Mouse (Mus musculus) thymus, postnatal 25 days (tissue): Measurements from ENCODE around the gene Galc.
"Not testable (repeated sequence)": the region's sequence is repeated elsewhere in the genome, so short reads cannot be mapped to it uniquely, and the experiment has no call there.

Experiments used
- DNase-seq: peaks from one replicate; pipeline ENCODE4 v3.0.0; 2022

The Galc gene

DNA sequence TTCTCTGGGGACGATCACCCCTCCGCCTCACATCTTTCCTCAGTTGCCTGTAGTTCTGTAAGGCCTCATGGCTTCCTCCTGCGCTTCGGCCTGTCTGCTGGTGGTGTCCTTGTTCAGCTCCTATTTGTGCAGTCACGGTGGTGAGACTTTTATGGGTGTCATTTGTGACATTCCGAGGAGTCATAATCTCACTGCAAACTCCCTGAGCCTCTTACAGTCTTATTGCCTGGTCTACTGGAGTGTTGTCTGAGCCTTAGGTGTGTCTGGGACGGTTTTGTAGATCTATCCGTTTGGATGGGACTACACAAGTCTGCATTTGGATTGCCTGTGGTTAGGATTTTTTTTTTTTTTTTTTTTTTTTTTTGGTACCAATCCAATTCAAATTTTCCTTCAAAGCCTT is 8.9 kb downstream of the Galc start:
- DNase-seq: no peak

- DNase-seq: no peak
Observed at GRCm38 (mm10) chr12:98249671-98250070, 9.6 kb downstream of the Galc start.

- DNase-seq: peak; percentile 50
Observed at GRCm38 (mm10) chr12:98246835-98247234, 12.4 kb downstream of the Galc start.

DNA sequence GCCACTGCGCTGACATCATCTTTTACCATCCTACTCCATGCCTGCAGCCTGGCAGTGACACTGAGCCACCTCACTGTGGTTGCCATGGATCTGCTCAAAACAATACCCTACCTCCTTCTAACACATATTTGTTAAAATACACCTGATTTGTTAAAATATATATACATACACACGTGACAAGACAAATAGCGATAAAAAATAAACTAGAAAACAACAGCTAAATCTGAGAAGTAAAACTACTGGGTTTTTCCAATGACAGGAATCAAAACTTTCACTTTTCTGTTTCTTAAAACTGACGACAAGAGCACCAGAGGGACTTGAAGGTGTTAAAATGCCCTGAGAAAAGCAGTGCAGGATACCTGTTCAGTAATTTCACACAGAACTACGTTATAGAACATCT is 14.4 kb downstream of the Galc start:
- DNase-seq: no peak

DNA sequence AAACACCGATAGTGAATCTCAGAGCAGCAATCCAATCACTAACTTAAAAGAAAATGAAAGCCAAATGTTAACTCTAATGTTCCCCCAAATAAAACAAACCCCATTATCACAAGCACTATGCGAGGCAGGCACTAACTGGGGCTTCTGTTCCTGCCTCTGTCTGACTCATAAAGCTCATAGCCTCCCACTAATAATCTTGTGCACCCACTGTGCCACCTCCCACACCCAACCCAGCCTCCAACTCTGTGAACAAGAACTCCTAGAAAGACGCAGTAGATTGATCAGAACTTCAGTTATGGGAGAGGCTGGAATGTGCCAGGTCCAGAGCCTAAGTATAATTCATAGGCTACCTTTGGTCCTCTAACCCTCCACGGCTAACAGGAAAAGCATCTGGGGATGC is 15.1 kb downstream of the Galc start:
- no peak for DNase-seq

- not testable (repeated sequence) for DNase-seq
Observed at GRCm38 (mm10) chr12:98238478-98238877, 20.8 kb downstream of the Galc start.

DNA sequence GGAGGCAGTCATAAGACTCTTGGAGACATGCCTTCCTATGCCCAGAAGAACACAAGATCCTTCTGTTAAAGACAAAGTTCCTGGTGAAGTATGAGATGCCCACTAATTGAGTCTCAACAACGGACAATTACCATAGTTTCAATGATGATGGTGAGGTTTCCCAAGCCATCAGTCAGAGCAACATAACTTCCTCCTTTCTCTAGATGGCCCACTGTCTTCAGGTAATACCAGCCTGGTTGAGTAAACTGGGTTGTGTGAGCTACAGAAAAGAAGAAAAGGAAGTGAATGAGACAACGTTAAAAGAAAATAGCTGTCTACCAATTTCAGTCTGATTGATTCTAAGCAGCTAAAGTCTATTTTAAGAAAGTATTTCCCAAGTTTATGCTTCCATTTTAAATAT is 32.2 kb downstream of the Galc start:
- no peak for DNase-seq

- DNase-seq: no peak
Observed at GRCm38 (mm10) chr12:98223286-98223685, 36.0 kb downstream of the Galc start.

DNA sequence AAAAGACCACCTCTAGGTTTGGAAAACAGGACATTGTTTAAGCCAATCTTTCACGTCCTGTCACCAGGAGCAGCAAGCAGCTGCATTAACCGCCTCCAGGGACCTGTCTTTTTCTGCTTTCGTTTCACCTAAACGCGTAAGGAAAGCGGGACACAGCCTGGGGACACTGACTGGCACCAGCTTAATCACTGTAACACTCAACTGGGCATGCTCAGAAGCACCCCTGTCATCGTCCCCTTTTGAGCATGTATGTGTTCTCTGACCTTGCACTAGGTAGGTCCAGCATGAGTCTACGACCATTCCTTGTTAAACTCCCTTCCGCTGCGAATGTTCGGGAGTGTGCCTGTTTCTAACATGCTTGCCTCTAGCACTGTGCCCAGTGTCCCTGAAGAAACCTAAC is 42.8 kb downstream of the Galc start:
- DNase-seq: no peak

DNA sequence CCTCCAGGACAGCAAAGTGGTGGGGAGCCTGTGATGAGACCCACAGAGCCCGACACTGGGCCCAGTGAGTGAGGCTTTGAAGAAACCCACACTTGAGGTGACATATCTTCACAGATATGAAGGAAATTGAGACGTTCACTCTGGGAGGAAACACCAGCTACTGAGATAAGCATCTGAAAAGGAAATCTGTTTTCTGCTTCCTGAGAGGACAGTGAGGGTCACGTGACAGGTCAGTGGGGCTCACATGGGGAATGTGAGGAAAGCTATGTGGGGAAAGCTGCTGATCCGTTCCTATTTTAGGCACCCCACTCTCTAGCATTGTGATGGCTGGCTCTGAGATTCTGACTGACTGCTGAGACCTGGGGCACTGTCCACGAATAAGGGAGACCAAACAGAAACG is 43.7 kb downstream of the Galc start:
- DNase-seq: no peak

DNA sequence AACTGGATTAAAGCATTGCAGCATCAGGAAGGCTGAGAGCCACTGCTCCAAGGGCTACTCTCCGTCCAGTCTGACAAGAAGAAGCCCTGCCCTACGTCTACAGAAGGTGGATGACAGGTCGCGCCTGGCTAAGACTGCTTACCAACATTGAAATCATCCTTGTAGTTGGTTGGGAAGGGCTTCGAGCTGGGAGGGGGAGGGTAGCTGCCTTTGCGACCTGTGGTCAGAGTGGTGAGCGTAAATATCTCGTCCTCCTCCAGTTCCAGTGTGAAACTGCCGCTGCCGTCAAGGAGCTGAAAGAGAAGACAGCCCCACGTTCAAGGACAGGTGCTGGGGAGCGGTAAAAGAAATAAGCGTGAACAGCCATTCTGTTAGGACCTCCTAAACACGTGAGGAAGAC is 45.1 kb downstream of the Galc start:
- DNase-seq: no peak

- no peak for DNase-seq
Observed at GRCm38 (mm10) chr12:98213791-98214190, 45.5 kb downstream of the Galc start.

DNA sequence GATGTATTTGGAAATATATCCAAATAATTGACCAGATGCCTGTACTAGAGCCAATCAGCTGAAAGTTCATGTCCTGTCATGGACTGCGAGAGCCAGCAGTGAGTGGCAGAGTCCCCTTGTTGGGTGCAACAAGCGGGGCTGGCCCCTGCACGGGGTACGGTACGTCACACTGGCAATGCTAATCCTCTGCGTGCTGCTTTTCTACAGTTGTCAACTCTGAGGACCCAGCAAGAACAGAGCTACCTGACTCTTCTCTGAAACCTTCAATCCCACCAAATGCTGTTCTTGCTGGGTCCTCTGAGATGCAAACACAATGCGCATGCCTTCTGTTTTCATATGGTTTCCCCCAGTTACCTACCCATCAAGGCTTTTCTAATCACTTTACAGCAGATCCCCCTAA is 45.9 kb downstream of the Galc start:
- no peak for DNase-seq

GRCm38 (mm10) chr12:98212457-98213175 is 46.6 kb downstream of the Galc start:
- peak; percentile 26 for DNase-seq

DNA sequence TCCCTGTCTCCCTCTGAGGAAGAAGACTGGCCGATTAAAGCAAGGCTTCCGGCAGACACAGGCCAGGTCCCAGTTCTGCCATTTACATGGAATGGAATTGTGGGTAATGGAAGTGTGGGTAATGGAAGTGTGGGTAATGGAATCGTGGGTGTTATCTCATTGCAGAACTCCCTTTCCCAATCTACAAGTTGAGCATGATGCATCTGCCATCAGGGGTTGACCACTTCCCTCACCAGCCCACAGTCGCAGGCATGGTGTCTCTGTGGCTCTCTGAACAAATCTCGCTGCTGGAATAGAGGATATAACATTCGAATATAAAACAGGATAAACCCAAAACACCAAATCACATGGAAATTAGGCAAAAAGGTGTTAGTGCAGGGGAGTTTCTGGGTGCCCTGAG is 48.8 kb downstream of the Galc start:
- DNase-seq: no peak

- DNase-seq: no peak
Observed at GRCm38 (mm10) chr12:98208104-98208503, 51.2 kb downstream of the Galc start.

DNA sequence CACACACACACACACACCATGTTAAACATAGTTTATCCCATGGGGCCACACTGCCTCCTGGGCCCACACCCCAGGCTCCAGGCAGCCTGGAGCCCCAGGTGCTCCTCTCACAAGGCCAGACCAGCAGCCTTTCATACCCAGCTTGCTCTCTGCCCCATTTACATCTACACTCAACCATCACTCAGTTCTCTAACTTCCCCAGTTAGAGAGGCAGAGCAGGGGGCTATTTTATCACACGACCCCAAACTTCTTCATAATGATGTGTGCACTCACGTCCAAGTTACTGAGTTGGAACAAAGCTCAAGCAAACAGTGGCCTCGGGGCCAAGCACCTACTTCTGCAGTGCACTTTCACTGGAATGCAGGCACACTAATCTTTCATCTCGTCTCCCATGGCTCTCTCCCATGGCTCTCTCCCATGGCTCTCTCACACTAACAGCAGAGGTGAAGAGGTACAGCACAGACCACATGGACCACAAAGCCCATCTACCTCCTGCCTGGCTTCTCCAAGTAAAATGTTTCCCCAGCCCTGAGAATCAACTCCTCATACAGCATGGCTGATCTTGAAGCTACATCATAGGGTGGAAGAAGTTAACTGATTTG is 53.7 kb downstream of the Galc start:
- no peak for DNase-seq

DNA sequence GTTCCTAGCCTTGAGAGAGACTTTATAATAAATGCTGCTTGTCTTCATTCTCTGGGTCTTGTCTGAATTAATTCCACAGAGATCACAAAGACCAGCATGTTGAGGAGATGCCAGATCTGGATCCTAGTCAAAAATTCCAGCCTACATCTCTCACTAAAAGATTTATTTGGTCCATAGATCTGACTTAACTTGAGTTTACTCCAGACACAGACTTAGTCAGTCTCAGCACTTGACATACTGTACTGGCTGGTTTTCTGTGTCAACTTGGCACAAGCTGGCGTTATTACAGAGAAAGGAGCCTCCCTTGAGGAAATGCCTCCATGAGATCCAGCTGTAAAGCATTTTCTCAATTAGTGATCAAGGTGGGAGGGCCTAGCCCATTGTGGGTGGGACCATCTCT is 61.9 kb downstream of the Galc start:
- no peak for DNase-seq

GRCm38 (mm10) chr12:98190201-98190600 is 69.1 kb downstream of the Galc start:
- DNase-seq: no peak

DNA sequence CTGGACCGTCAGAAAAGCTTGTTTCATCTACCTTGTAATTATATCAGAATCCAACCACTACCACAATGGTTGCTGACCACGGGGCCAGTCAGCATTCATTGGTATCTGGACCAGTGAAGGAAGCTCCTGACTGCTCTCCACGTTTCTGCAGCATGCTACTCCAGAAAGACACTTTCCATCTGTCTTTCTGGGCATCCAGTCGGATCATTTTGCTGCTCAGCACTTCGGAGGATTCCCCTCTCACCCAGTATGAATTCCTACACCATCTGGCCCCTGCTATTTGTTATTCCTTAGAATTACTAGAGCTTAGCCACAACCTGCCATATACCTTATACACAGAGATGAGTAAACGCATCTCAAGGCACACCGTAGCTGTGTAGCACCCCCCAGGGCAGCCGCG is 70.2 kb downstream of the Galc start:
- DNase-seq: no peak

DNA sequence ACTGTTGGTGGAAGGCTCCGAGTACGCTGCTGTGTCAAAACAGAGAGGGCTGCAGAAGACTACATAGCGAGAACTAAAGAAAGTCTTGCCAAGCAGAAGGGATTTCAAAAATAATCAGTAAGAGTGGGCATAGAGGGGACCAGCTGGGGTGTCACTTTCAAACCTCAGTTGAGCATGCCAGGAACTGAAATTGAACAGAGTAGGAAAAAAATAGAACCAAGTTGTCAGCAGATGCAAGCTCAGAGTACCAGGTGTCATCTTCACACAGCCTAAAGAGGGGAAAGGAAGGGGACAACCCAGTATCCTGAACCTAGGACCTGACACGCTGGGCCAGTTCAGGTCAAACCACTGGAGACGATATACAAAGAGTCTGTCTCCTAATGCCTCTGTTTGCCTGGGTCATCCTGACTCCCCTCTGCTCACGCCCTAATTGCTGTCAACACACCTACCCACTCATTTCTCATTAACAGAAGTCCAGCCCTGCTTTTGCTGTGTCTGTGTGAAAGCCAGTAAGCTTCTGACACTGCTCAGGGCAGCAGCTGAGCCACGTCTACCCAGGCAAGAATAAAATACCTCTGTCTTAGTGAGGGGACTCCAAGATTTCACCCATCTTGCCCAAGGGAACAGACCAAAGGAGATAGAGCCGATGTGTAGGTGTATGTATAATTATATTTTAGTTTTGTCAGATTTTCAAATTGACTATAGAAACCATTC is 71.9 kb downstream of the Galc start:
- DNase-seq: no peak

DNA sequence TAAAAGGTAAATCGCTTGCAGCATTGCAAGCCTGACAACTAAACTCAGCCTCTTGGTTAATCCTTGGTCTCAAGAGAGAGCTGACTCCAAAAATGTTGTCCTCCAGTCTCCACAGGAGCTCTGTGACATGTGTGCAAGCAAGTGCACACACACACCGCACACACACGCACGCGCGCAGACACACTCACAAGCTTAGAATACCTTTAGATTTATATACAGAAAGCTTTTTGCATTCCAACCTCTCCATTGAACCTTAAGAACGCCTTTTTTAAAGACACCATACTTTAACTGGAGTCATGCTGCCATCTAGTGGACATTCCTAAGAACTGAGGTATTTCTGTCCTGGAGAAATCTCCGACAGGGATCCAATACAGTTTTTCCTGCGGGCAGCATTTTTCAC is 77.5 kb downstream of the Galc start:
- no peak for DNase-seq

DNA sequence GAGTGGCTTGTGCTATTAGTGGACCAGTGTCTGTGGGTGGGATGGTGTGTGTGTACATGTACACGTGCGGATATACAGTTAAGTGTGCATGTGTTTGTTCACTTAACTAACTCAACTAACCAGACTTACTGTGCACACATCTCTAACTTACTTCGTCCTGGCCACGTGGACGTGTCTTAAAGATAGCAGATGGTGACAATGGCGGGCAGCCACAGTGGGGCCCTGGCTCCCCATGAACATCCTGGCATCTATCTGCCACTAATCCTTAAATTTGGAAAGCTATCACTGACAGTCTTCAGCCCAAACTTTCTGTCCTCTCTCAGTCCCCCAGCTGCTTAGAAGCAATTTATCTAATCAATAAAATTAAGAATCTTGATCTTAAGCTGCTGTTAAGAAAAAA is 78.5 kb downstream of the Galc start:
- no peak for DNase-seq

GRCm38 (mm10) chr12:98180235-98180800 is 78.9 kb downstream of the Galc start:
- DNase-seq: no peak
